Mouse (Mus musculus) intestine, embryonic 15.5 days (tissue): ENCODE data around the gene Kcnj14. TPM values are rescaled to one million over a fixed set of nuclear protein-coding genes. Genes with fewer than 3 reads are reported as not detected.

Experiments
- ATAC-seq: fragments of 200-750 bp; cut with Nextera tagmentation; 2 replicates; pipeline ENCODE4 v1.8.0; 2017; ENCODE audit warnings: moderate TSS enrichment, moderate library complexity
- H3K27ac ChIP-seq: fragments of 300-500 bp; sonication (generic); 2 replicates; pipeline ENCODE4 v1.5.1; 2015; ENCODE audit warnings: mild to moderate bottlenecking, inconsistent platforms
- H3K27me3 ChIP-seq: fragments of 300-500 bp; sonication (generic); replicated peaks from 2 replicates; pipeline ENCODE4 v1.6.1; 2015; ENCODE audit warnings: inconsistent platforms
- H3K36me3 ChIP-seq: fragments of 300-500 bp; sonication (generic); 2 replicates; pipeline ENCODE4 v1.6.1; 2015; ENCODE audit warnings: inconsistent platforms
- H3K4me1 ChIP-seq: fragments of 300-500 bp; sonication (generic); replicated peaks from 2 replicates; pipeline ENCODE4 v1.6.1; 2015; ENCODE audit warnings: inconsistent platforms
- H3K4me2 ChIP-seq: fragments of 300-500 bp; sonication (generic); replicated peaks from 2 replicates; pipeline ENCODE4 v1.6.1; 2015; ENCODE audit warnings: mild to moderate bottlenecking, inconsistent platforms
- H3K4me3 ChIP-seq: fragments of 300-500 bp; sonication (generic); replicated peaks from 2 replicates; pipeline ENCODE4 v1.5.1; 2015; ENCODE audit warnings: inconsistent platforms
- H3K9ac ChIP-seq: fragments of 300-500 bp; sonication (generic); 2 replicates; pipeline ENCODE4 v1.6.1; 2015; ENCODE audit warnings: inconsistent platforms
- H3K9me3 ChIP-seq: fragments of 300-500 bp; sonication (generic); 2 replicates; pipeline ENCODE4 v1.6.1; 2016; ENCODE audit warnings: inconsistent platforms
- WGBS: fragments of 180-500 bp; shearing (Covaris S2); methylation state at CpG from one replicate; pipeline ENCODE4 v1.1.7; 2015; 5-methylcytosine and 5-hydroxymethylcytosine counted together
- polyA plus RNA-seq: library from polyadenylated mRNA; unstranded; fragments of >200 nt; fragmentation: Nextera tagmentation; extraction: Ambion mirVana; gene quantifications from 2 replicates; pipeline ENCODE4 v1.2.1, GENCODE M21; 2015

Gene Kcnj14
- polyA plus RNA-seq, 1 experiment from 2014 or later = 0.88 TPM

DNA sequence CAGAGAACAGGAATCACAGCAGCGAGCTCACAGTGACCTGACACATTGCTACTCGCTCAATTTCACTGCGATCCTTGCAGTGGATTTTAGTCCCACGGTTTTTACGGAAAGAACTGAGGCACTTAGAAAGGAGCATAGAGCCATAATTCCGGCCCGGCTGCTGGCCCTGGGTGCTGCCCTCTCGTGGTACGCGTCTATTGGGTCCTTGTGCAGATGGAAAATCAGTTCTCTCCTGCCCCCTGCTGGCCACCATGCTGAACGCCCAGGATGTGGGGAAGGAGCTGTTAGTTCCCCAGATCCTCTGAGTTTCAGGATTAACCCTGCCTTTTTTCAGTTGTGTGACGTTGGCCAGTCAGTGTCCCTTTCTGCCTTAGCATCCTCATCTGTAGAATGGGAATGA, 23.2 kb downstream of the Kcnj14 start:
- peaks cover 28% of the 10 kb centered on the region for H3K4me1 ChIP-seq
- no peak overlapping the region for H3K27ac ChIP-seq
- WGBS = 2% methylated on average over 12 of the region's 12 CpGs
- H3K4me2 ChIP-seq = peak overlapping the region; percentile 56
- H3K9me3 ChIP-seq = no peaks in the 10 kb centered on the region
- peak; percentile 71 for ATAC-seq
- H3K9ac ChIP-seq = no peak overlapping the region
- H3K27me3 ChIP-seq = peaks cover 13% of the 10 kb centered on the region; the same call in 1 of the 2 replicates
- peak overlapping the region; percentile 25 for H3K4me3 ChIP-seq
- H3K36me3 ChIP-seq = no peaks in the 10 kb centered on the region

DNA sequence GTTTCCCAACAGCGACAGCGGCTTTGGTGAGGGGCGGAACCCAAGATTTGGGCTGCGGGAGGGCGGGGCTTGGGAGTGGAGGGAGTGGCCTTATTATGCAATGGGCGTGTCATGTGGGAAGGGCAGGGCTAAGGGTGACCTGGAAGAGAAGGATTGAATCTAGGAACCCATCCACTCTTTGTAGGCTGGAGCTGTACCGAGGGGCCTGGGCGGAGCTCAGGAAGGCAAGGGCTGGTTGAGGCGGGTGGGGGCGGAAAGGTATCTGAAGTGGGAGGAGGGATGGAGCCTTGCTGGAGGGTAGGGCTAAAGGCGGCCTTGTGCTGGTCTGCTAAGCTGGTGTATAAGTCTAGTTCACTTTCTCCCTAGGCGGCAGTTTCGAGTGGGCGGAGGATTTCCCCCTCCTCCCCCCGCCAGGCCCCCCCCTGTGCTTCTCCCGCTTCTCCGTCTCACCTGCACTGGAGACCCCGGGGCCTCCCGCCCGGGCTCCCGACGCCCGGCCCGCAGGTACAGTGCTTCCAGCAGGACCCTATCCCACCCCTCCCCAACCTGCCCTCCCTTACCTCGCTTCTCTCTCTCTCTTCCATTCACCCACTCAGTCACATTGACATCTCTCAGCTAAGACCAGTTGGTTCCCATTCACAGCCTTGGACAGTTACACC, 23.9 kb downstream of the Kcnj14 start:
- peak; percentile 66 for ATAC-seq
- peak overlapping the region; percentile 56 for H3K4me2 ChIP-seq
- WGBS = 24% methylated on average over 21 of the region's 25 CpGs
- H3K9ac ChIP-seq = no peak overlapping the region
- peak overlapping the region; percentile 25 for H3K4me3 ChIP-seq
- H3K36me3 ChIP-seq = no peaks in the 10 kb centered on the region
- no peak overlapping the region for H3K27ac ChIP-seq
- peaks cover 28% of the 10 kb centered on the region for H3K4me1 ChIP-seq
- peaks cover 13% of the 10 kb centered on the region; the same call in 1 of the 2 replicates for H3K27me3 ChIP-seq
- H3K9me3 ChIP-seq = no peaks in the 10 kb centered on the region

DNA sequence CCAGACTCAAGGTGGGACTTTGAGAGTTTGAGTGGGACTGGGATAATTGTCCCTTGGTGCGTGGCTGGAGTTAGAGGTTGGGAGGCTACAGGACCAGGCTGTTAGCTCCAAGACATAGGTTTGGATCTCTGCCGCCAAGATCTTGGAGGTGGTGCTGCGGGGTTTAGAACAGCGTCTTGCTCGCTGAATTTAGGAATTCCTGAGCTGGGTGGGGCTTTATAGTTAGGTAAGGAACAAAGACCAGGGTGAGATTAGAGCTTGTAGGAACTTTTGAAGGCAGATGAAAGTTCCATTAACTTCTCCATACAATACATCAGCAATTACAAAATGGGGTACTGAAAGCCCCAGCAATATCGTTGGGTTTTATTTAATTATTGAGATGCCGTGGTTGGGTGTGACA, 24.6 kb downstream of the Kcnj14 start:
- peak overlapping the region; percentile 56 for H3K4me2 ChIP-seq
- H3K36me3 ChIP-seq = no peaks in the 10 kb centered on the region
- ATAC-seq = no peak
- WGBS = 39% methylated on average over 7 of the region's 7 CpGs
- H3K27me3 ChIP-seq = peaks cover 13% of the 10 kb centered on the region; the same call in 1 of the 2 replicates
- H3K4me3 ChIP-seq = no peak overlapping the region
- H3K27ac ChIP-seq = no peak overlapping the region
- no peaks in the 10 kb centered on the region for H3K9me3 ChIP-seq
- H3K9ac ChIP-seq = no peak overlapping the region
- peaks cover 28% of the 10 kb centered on the region for H3K4me1 ChIP-seq

DNA sequence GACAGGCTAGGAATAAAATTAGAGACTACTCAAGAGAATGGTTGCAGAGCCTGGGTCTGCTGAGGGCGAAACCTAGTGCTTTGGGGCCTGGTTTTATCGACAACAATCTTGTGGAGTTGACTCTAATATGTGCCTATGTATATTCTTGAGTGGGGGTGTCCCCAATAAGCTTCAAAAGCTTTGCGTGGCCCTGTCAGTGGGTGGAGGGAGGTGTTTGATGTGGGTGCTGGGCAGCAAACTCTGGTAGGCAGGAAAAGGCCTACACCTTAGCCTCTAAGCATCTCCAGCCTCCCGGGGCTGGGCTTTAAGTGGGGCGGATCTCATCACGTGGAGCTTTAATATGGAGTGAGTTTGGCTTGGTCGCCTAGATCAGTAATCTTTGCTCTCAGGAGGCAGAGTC, 25.7 kb downstream of the Kcnj14 start:
- Histone ChIP-seq H3K9me3 (no peaks in the 10 kb centered on the region), H3K36me3 (no peaks in the 10 kb centered on the region), H3K27me3 (peaks cover 13% of the 10 kb centered on the region; the same call in 1 of the 2 replicates), H3K4me3 (peak overlapping the region; percentile 45), H3K4me1 (peaks cover 28% of the 10 kb centered on the region), H3K4me2 (peak overlapping the region; percentile 92), H3K27ac (no peak overlapping the region), H3K9ac (no peak overlapping the region)
- ATAC-seq = no peak
- 59% methylated on average over 7 of the region's 7 CpGs for WGBS

DNA sequence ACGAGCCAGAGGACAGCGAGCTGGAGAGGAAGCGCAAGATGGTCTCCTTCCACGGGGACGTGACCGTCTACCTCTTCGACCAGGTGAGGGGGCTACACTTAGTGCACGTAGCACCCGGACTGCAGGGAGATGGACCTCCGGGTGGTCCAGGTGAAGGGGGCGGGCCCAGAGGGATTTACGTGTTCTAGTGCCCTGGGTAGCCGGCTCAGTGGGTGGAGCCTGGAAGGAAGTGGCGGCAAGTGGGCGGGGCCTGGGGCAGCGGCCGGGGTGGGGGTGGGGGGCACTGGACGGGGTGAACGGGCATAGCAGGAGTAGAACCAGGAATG, 26.1 kb downstream of the Kcnj14 start:
- 2% methylated on average over 19 of the region's 19 CpGs for WGBS
- H3K4me2 ChIP-seq = peak overlapping the region; percentile 92
- peak overlapping the region; percentile 45 for H3K4me3 ChIP-seq
- no peaks in the 10 kb centered on the region for H3K36me3 ChIP-seq
- H3K27ac ChIP-seq = no peak overlapping the region
- ATAC-seq = no peak
- peak overlapping the region; percentile 44 for H3K9ac ChIP-seq
- H3K27me3 ChIP-seq = peaks cover 13% of the 10 kb centered on the region; the same call in 1 of the 2 replicates
- H3K4me1 ChIP-seq = peaks cover 28% of the 10 kb centered on the region
- H3K9me3 ChIP-seq = no peaks in the 10 kb centered on the region

DNA sequence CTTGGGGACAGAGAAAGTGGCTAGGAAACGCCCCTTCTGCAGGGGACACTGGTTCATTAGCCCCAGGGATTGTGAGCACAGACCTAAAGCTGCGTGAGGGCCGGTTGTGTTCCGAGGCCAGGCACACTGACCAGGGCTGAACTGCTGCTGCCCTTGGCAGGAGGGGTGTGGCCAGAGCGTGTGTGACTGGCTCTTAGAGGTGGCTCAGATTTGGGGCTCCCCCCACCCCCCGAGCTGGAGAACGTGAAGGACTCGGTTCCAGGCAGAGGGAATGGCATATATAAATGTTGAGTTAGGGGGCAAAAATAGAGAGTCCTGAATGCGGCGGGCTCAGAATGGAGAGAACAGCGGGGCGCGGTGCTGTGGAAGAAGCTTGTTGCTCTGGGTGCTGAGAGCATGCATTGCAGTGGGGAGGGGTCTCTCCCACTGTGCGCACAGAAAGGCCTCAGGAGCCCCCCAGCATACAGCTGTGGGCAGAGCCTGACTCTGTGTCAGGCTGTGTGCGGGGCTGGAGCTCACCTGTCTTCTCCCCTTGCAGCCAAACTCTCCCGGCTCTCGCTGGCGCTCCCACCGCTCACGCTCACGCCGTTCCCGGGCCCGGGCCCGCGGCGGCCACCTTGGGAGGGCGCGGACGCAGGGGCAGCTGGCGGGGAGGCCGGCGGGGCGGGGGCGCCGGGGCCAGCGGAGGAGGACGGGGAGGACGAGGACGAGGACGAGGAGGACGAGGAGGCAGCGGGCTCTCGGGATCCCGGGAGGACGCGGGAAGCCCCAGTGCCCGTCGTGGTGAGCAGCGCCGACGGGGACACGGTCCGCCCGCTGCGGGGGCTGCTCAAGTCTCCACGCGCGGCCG, 26.7 kb downstream of the Kcnj14 start:
- Histone ChIP-seq H3K9ac (peak overlapping the region; percentile 44), H3K4me1 (peaks cover 28% of the 10 kb centered on the region), H3K4me2 (peak overlapping the region; percentile 92), H3K36me3 (no peaks in the 10 kb centered on the region), H3K27ac (no peak overlapping the region), H3K9me3 (no peaks in the 10 kb centered on the region), H3K4me3 (peak overlapping the region; percentile 45), H3K27me3 (peaks cover 13% of the 10 kb centered on the region; the same call in 1 of the 2 replicates)
- no peak for ATAC-seq
- WGBS = 4% methylated on average over 59 of the region's 60 CpGs

DNA sequence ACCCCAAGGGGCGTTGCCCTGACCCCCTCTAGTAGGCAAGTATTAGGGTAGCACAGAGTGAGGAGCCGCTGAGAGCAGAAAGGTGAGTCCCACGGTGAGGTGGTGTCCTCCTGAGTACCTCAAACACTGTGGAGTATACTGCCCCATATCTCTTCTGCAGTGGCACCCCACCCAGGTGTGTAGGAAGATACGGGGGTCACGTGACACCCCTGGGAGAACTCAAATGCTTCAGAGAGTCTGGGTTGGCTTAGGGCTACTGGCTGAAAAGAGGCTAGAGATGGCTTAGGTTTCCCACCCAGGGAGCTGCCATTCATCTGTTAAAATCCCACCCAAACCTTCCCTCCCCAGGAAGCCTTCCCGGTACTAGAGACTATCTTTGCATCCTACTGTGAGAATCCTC, 27.6 kb downstream of the Kcnj14 start:
- Histone ChIP-seq H3K4me3 (no peak overlapping the region), H3K27ac (no peak overlapping the region), H3K9ac (no peak overlapping the region), H3K36me3 (no peaks in the 10 kb centered on the region), H3K27me3 (peaks cover 13% of the 10 kb centered on the region; the same call in 1 of the 2 replicates), H3K9me3 (no peaks in the 10 kb centered on the region), H3K4me2 (no peak overlapping the region), H3K4me1 (peaks cover 28% of the 10 kb centered on the region)
- WGBS = 54% methylated on average over 6 of the region's 6 CpGs
- no peak for ATAC-seq

DNA sequence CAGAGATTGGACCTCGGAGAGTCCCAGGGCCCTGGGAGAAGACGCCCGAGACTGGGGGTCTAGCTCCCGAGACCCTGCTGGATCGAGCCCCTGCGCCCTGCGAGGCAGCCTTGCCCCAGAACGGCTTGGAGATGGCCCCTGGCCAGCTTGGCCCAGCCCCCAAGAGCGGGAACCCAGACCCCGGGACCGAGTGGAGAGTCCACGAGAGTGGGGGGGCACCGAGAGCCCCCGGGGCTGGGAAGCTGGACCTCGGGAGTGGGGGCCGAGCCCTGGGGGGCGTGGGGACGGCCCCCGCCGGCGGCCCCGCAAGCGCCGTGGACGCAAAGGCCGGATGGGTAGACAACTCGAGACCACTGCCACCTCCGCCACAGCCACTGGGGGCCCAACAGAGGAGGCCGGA, 29.6 kb downstream of the Kcnj14 start:
- peaks cover 13% of the 10 kb centered on the region; the same call in 1 of the 2 replicates for H3K27me3 ChIP-seq
- 93% methylated on average over 29 of the region's 29 CpGs for WGBS
- H3K4me3 ChIP-seq = no peak overlapping the region
- no peaks in the 10 kb centered on the region for H3K36me3 ChIP-seq
- no peak for ATAC-seq
- H3K4me2 ChIP-seq = no peak overlapping the region
- no peaks in the 10 kb centered on the region for H3K9me3 ChIP-seq
- H3K9ac ChIP-seq = no peak overlapping the region
- H3K27ac ChIP-seq = no peak overlapping the region
- H3K4me1 ChIP-seq = peaks cover 21% of the 10 kb centered on the region

DNA sequence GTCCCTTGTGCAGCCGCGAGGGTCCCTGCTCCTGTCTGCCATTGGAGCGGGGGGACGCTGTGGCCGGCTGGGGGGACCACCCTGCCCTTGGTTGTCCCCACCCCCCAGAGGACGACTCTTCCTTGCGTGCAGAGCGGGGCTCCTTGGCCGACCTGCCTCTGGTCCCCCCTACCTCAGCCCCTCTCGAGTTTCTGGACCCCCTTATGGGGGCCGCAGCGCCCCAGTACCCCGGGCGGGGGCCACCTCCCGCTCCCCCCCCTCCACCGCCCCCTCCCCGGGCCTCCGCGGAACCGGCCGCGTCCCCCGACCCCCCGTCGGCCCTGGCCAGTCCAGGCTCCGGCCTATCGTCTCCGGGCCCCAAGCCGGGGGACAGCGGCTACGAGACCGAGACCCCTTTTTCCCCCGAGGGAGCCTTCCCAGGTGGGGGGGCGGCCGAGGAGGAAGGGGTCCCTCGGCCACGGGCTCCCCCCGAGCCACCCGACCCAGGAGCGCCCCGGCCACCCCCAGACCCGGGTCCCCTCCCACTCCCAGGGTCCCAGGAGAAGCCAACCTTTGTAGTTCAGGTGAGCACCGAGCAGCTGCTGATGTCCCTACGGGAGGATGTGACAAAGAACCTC, 30.5 kb downstream of the Kcnj14 start:
- no peak for ATAC-seq
- 82% methylated on average over 33 of the region's 44 CpGs for WGBS
- peaks cover 21% of the 10 kb centered on the region for H3K4me1 ChIP-seq

DNA sequence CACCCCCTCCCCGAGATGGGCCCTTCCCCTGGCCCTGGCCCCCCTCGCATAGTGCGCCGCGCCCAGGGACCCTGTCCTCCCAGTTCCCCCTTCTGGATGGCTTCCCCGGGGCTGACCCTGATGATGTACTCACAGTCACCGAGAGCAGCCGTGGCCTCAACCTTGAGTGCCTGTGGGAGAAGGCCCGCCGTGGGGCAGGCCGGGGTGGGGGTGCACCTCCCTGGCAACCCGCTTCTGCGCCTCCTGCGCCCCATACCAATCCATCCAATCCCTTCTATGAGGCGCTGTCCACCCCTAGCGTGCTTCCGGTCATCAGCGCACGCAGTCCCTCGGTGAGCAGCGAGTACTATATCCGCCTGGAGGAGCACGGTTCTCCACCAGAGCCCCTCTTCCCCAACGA, 31.3 kb downstream of the Kcnj14 start:
- H3K9ac ChIP-seq = no peak overlapping the region
- H3K4me3 ChIP-seq = no peak overlapping the region
- no peak overlapping the region for H3K4me2 ChIP-seq
- H3K9me3 ChIP-seq = no peaks in the 10 kb centered on the region
- no peak overlapping the region for H3K27ac ChIP-seq
- peaks cover 12% of the 10 kb centered on the region for H3K4me1 ChIP-seq
- no peaks in the 10 kb centered on the region for H3K36me3 ChIP-seq
- no peak for ATAC-seq
- WGBS = 76% methylated on average over 24 of the region's 24 CpGs
- H3K27me3 ChIP-seq = peaks cover 9% of the 10 kb centered on the region; the same call in 1 of the 2 replicates

More for the DNA sequence above, 30.5 kb downstream of the Kcnj14 start:
- Histone ChIP-seq H3K9me3 (no peaks in the 10 kb centered on the region), H3K27me3 (peaks cover 13% of the 10 kb centered on the region; the same call in 1 of the 2 replicates), H3K4me3 (no peak overlapping the region), H3K4me2 (no peak overlapping the region), H3K36me3 (no peaks in the 10 kb centered on the region), H3K9ac (no peak overlapping the region), H3K27ac (no peak overlapping the region)

DNA sequence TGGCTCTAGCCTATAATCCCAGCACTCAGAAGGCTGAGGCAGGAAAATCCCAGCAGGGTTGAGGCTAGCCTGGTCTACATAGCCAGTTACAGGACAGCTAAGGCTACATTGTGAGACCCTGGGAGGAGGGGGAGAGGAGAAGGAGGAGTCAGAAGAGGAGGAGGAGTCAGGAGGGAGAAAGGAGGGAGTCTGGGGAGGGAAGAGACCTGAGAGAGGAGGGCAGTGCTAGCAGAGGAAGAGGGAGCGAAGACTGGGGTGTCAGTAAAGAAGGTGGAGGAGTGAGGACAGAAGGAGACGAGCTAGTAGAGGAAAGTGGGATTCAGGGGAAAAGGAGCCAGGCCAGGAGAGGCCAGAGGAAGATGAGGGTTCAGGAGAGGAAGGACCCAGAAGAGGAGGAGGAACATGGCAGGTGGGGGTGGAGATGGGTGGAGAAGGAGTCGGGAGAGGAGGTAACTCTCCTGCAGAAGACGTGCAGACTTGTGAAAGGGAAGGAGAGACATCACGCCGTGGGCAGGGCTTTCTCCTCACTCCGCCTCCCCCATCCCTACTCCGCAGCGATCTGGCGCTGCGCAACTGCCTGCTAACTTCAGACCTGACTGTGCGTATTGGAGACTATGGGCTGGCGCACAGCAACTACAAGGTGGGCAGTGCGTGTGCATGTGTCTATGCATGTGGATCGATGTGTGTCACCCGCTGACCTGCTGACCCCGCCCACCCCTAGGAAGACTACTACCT, 32.7 kb downstream of the Kcnj14 start:
- Histone ChIP-seq H3K4me3 (no peak overlapping the region), H3K36me3 (no peaks in the 10 kb centered on the region), H3K9me3 (no peaks in the 10 kb centered on the region), H3K9ac (no peak overlapping the region), H3K27me3 (no peaks in the 10 kb centered on the region), H3K27ac (no peak overlapping the region), H3K4me1 (peaks cover 5% of the 10 kb centered on the region; the same call in 1 of the 2 replicates), H3K4me2 (no peak overlapping the region)
- 74% methylated on average over 17 of the region's 17 CpGs for WGBS
- no peak for ATAC-seq

DNA sequence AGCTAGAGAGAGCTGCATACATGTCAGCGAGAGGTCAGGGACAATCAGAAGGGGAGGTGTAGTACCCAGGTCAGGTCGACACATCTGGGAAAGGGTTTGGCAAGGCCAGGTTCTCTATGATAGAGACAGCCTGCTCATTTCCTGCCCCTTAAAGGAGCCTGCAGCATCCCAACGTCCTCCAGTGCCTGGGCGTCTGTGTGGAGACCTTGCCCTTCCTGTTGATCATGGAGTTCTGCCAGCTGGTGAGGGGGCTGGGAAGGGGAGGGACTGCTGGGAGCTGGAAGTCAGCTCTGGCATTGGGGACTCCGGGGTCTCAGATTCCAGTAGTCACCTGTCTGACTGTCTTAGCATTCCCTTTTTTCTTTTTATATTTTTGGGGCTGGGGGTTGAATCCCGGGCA, 33.9 kb downstream of the Kcnj14 start:
- H3K9ac ChIP-seq = no peak overlapping the region
- WGBS = 63% methylated on average over 6 of the region's 6 CpGs
- no peaks in the 10 kb centered on the region for H3K27me3 ChIP-seq
- H3K4me1 ChIP-seq = peaks cover 17% of the 10 kb centered on the region
- H3K27ac ChIP-seq = no peak overlapping the region
- ATAC-seq = no peak
- H3K9me3 ChIP-seq = no peaks in the 10 kb centered on the region
- H3K36me3 ChIP-seq = no peaks in the 10 kb centered on the region
- H3K4me2 ChIP-seq = no peak overlapping the region
- no peak overlapping the region for H3K4me3 ChIP-seq
